Mouse (Mus musculus) cerebellum, adult 2 months (tissue): Measurements from ENCODE around the gene Wls.

Source experiments
- CTCF ChIP-seq: fragments of 200-500 bp; IDR thresholded peaks from 2 replicates; pipeline ENCODE4 v1.5.1; 2011; ENCODE audit warnings: low read depth, mild to moderate bottlenecking, control low read depth, low read length, moderate library complexity, borderline replicate concordance; ENCODE audit not compliant: insufficient read depth
- POLR2A ChIP-seq: fragments of 200-500 bp; IDR thresholded peaks from 2 replicates; pipeline ENCODE4 v1.6.1; 2011; ENCODE audit warnings: low read length, control low read depth, borderline replicate concordance; ENCODE audit not compliant: insufficient read depth

DNA sequence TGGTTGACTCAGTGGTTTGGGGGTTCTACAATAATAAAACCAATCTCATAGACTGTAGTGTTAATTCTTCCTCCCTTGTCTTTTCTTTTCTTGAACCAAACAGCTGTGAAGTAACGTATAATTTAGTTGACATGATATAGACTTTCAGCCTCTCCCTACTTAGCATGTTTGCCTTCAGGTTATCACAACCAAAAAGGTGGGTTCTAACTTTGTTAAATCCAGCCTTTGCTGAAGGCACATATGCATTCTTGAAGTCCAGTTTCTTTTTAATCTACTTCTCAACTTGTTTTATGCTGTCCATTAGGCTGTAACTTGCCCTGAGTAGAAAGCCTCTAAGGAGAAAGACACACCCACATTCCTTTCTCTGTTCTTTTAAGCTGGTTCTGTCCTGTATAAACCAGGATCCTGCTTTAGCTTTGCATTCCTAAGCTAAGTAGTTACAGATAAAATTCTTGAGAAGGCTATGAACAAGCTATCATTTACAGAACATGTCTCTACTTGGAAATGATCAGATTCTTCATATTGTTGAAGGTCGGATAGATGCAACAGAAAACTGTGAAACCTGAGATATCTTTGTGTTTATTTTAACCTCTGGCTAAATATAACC, 8.0 kb downstream of the Wls start:
- no peak for TF ChIP-seq CTCF
- no peak for TF ChIP-seq POLR2A
